Mouse (Mus musculus) regulatory T cell (primary cell): Measurements from ENCODE around the gene Limk1.
"Not testable (repeated sequence)": the region's sequence is repeated elsewhere in the genome, so short reads cannot be mapped to it uniquely, and the experiment has no call there.

Experiments used
- in situ Hi-C: fragments of 300-600 bp; cut with MboI, MseI; formaldehyde crosslinking; loops from one replicate; pipeline ENCODE4 v1.15.1; 2025; ENCODE audit warnings: high pct_unique_total_duplicates

Limk1 gene

GRCm38 (mm10) chr5:134678031-134678430 is 10.4 kb downstream of the Limk1 start:
- in situ Hi-C loops = loop anchor here (5.0 kb wide), 1 partner anchor 41 kb away; the partner anchor contains the start of gene Eif4h

GRCm38 (mm10) chr5:134677491-134677890 is 10.9 kb downstream of the Limk1 start:
- in situ Hi-C loops = loop anchor here (5.0 kb wide), 1 partner anchor 40 kb away; the partner anchor contains the start of gene Eif4h

GRCm38 (mm10) chr5:134675956-134676759 is 12.2 kb downstream of the Limk1 start:
- in situ Hi-C loops = loop anchor here (5.0 kb wide), 1 partner anchor 39 kb away; the partner anchor contains the start of gene Eif4h

GRCm38 (mm10) chr5:134674977-134675376 is 13.4 kb downstream of the Limk1 start:
- in situ Hi-C loops = loop anchor here (5.0 kb wide), 1 partner anchor 38 kb away; the partner anchor contains the start of gene Eif4h

GRCm38 (mm10) chr5:134672611-134673010 is 15.8 kb downstream of the Limk1 start:
- in situ Hi-C loops = no loop called here

- in situ Hi-C loops = no loop called here
These were observed 16.2 kb downstream of the Limk1 start for GRCm38 (mm10) chr5:134672198-134672516.

GRCm38 (mm10) chr5:134671335-134672197 is 16.8 kb downstream of the Limk1 start:
- in situ Hi-C loops = no loop called here

GRCm38 (mm10) chr5:134669001-134669708 is 19.2 kb downstream of the Limk1 start:
- in situ Hi-C loops = no loop called here

- in situ Hi-C loops = no loop called here
These were observed 19.9 kb downstream of the Limk1 start for GRCm38 (mm10) chr5:134668495-134668894.

- in situ Hi-C loops = loop anchor here (5.0 kb wide), 1 partner anchor 51 kb away; no protein-coding TSS in a partner anchor
These were observed 31.7 kb downstream of the Limk1 start for GRCm38 (mm10) chr5:134656708-134657107.

GRCm38 (mm10) chr5:134652015-134652414 is 36.4 kb downstream of the Limk1 start:
- in situ Hi-C loops = no loop called here

- in situ Hi-C loops = no loop called here
These were observed 37.5 kb downstream of the Limk1 start for GRCm38 (mm10) chr5:134650926-134651325.

GRCm38 (mm10) chr5:134648976-134649375 is 39.4 kb downstream of the Limk1 start:
- in situ Hi-C loops = not testable (repeated sequence)

GRCm38 (mm10) chr5:134647394-134647793 is 41.0 kb downstream of the Limk1 start:
- in situ Hi-C loops = no loop called here

- in situ Hi-C loops = no loop called here
These were observed 41.9 kb downstream of the Limk1 start for GRCm38 (mm10) chr5:134646461-134646860.

- in situ Hi-C loops = no loop called here
These were observed 43.7 kb downstream of the Limk1 start for GRCm38 (mm10) chr5:134644643-134645118.

- in situ Hi-C loops = no loop called here
These were observed 44.3 kb downstream of the Limk1 start for GRCm38 (mm10) chr5:134644121-134644520.

GRCm38 (mm10) chr5:134640371-134640770 is 48.0 kb downstream of the Limk1 start:
- in situ Hi-C loops = no loop called here

- in situ Hi-C loops = loop anchor here (5.0 kb wide), 1 partner anchor 38 kb away; no protein-coding TSS in a partner anchor
These were observed 49.1 kb downstream of the Limk1 start, which contains the start of gene Eif4h for GRCm38 (mm10) chr5:134639269-134639682. Eif4h (minus strand) TSS chr5:134639490.

- in situ Hi-C loops = loop anchor here (5.0 kb wide), 1 partner anchor 39 kb away; no protein-coding TSS in a partner anchor
These were observed 49.7 kb downstream of the Limk1 start for GRCm38 (mm10) chr5:134638461-134639268.
